Mouse (Mus musculus) ovary, adult 2 months (tissue): Measurements from ENCODE around the gene Rad51ap1. TPM values are rescaled to one million over a fixed set of nuclear protein-coding genes. Genes with fewer than 3 reads are reported as not detected.

Experiments
- polyA plus RNA-seq: library from polyadenylated mRNA; depleted of rRNA; stranded (reverse); fragments of >200 nt; gene quantifications from 2 replicates; pipeline ENCODE4 v1.2.3, GENCODE M21; 2012; rRNA removed

Rad51ap1 gene
- 3.9 and 5.0 TPM in 2 replicates for polyA plus RNA-seq

DNA sequence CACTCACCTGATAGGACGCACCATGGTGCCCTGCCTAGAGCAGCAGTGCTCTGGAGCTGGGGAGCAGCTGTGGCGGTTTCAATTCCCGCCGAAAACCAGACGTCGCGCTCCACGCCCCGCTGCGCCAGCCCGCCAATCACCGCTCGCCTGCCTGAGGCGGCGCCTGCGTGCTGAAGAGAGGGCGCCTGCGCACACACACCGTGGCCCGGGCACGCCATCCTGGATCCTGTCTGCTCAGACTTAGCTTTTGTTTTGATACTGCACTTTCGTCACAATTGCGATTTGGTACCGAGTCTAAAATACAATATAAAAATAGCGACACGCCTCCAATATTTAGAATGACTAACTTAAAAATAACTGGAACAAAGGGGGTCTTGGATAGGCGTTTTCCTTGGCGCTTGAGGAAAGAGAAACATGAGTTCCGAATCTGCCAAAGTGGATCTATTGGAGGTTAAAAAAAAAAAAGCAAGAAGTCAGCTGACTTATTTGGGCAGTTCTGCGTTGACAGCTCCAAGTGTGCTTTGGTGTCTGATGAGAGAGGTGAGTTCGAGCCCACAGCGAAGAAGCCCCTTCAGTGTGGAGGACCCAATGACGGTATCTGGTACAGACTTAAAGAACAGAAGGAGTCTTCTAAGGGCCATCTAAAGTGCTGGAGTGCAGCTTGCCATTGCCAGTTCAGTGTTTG lies at the start of gene Rad51ap1, which contains the start of gene D6Wsu163e:
Rad51ap1 (minus strand) TSS at position 101 of the 685 bp plus-strand sequence.
D6Wsu163e (plus strand) TSS at position 476 of the 685 bp plus-strand sequence.

DNA sequence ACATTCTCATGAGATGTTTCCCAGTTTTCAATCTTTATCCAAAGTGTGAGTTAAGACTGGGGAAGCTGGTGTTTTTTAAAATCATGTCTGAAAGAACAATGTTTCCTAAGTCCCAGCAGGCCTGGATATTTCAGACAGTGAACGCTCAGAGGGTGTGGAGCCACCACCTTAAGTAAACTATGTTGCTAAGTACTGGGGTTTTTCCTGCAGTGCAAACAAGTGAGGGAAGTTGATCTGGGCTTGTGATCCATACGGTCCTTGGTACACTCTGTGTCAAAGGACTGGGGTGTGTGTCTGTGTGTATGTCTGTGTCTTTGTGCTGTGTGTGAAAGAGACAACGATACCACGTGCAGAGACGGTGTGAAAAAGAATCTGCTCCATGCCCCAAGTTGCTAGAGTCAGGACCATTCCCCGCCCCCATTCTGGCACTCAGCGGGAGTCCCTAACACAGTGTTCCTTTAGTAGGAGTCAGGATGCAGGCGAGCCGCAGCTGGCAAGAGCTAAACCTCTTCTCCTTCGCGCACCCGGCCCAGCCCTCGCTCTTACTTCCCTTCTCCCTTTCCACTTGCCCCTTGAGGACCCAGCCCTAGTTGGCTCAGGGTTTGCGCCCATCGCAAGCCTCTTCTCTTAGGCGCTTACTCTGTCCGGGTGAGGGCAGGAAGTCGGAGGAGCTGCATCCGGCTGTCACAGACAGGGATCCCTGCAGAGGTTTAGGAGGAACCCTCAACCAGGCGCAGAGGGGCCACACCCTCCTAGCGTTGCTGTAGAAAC lies 18.1 kb downstream of the Rad51ap1 start, which contains the start of gene Dyrk4:
Dyrk4 (minus strand) TSS at position 729 of the 771 bp plus-strand sequence.

Other genes starting within 250 kb of the Rad51ap1 start
- gene Kcna6, start 198.9 kb downstream of the Rad51ap1 start, polyA plus RNA-seq, result 0.41 and 0.43 TPM in 2 replicates
- gene Ndufa9, start 90.5 kb downstream of the Rad51ap1 start, polyA plus RNA-seq, result 71.7 and 81.8 TPM in 2 replicates
- gene Akap3, start 86.5 kb downstream of the Rad51ap1 start, polyA plus RNA-seq, result not detected in 2 replicates
- gene Dyrk4, start 17.7 kb downstream of the Rad51ap1 start, polyA plus RNA-seq, result not detected in 2 replicates
- gene D6Wsu163e, start 375 bp upstream of the Rad51ap1 start, polyA plus RNA-seq, result 2.5 and 3.2 TPM in 2 replicates
- not detected in 2 replicates for gene Fgf6, start 76.0 kb upstream of the Rad51ap1 start, polyA plus RNA-seq
- gene Fgf23, start 133.3 kb upstream of the Rad51ap1 start, polyA plus RNA-seq, result 0.16 and 0.32 TPM in 2 replicates
- gene Tigar, start 170.0 kb upstream of the Rad51ap1 start, polyA plus RNA-seq, result 2.8 and 3.3 TPM in 2 replicates
- gene Ccnd2, start 212.6 kb upstream of the Rad51ap1 start, polyA plus RNA-seq, result 71.9 and 81.5 TPM in 2 replicates